ENCODE assay signal across 16 mouse cellular contexts in genomic region chr5:77267957-77268624, GRCm38 (mm10). TPM values are rescaled to one million over a fixed set of nuclear protein-coding genes. Genes with fewer than 3 reads are reported as not detected.
DNase-seq lines count a peak whose midpoint lies in the region; ATAC-seq and TF ChIP-seq lines count a peak whose summit lies in the region.
"Had no signal": no experiment of that assay in that cellular context is flagged by ENCODE, and none has a peak within 500 bp of the region (broad histone marks: within the 10 kb centered on the region; RNA-seq: fewer than 3 reads in every experiment).

No protein-coding gene starts in this region.

- 0 out of 2 replicates have a peak, but pooled peaks cover 5% of the 10 kb centered on the region for H3K4me1 ChIP-seq in heart, embryonic 11.5 days (ENCODE audit: control insufficient read depth, insufficient read depth, low read length)
- H3K4me1 ChIP-seq in lung, embryonic 14.5 days (ENCODE audit: insufficient read depth): peaks cover 6% of the 10 kb centered on the region; the same call in 1 of the 2 replicates
- H3K4me1 ChIP-seq in ES-Bruce4 (ENCODE audit: control insufficient read depth, insufficient read depth, low read length): no peaks in the 10 kb centered on the region
- peaks cover 9% of the 10 kb centered on the region; the same call in 1 of the 2 replicates for H3K4me1 ChIP-seq in embryonic facial prominence, embryonic 14.5 days (ENCODE audit: control insufficient read depth, insufficient read depth, low read length)

- ATAC-seq in heart, embryonic 11.5 days (replicated peaks; ENCODE audit: insufficient number of reproducible peaks, low FRiP score, low TSS enrichment): no peak
- ATAC-seq in lung, embryonic 14.5 days (ENCODE audit: insufficient read depth): no peak
- ATAC-seq in embryonic facial prominence, embryonic 14.5 days (ENCODE audit: low read depth): no peak
- ATAC-seq in granulocyte monocyte progenitor cell, adult 5-6 weeks (replicated peaks; ENCODE audit: poor library complexity, severe bottlenecking): no peak

- H3K4me3 ChIP-seq in heart, embryonic 11.5 days (ENCODE audit: low read depth, low read length): no peak overlapping the region
- H3K4me3 ChIP-seq in lung, embryonic 14.5 days (ENCODE audit: low read depth, low read length): no peak overlapping the region
- peak overlapping the region; percentile 61 for H3K4me3 ChIP-seq in ES-Bruce4 (ENCODE audit: low read depth, low read length)
- no peak overlapping the region for H3K4me3 ChIP-seq in embryonic facial prominence, embryonic 14.5 days (ENCODE audit: low read depth, low read length)

- intact Hi-C loops in heart, postnatal 14 days (cut with DNase I): no loop called here

- no peak for DNase-seq in heart, postnatal 14 days
- no peak for DNase-seq in lung, embryonic 14.5 days
- no peak for DNase-seq in lung, postnatal 25 days (ENCODE audit: low spot score)
- DNase-seq in embryonic facial prominence, embryonic 14.5 days (ENCODE audit: low spot score): no peak
- DNase-seq in gastrocnemius, adult 8-10 months (ENCODE audit: low spot score in 2 of 2): no peak
- DNase-seq: adrenal gland, postnatal 36 days; gastrocnemius, postnatal 25 days; kidney, adult 2 months; lung, adult 18-20 months; right cerebral cortex, postnatal 4 days had no signal

- H3K4me2 ChIP-seq in heart, embryonic 11.5 days: peak overlapping the region; percentile 69
- peak overlapping the region; percentile 77 for H3K4me2 ChIP-seq in lung, embryonic 14.5 days
- H3K4me2 ChIP-seq in embryonic facial prominence, embryonic 14.5 days (ENCODE audit: low read depth, low read length): peak overlapping the region; percentile 70; the same call in 1 of the 2 replicates

- 94% methylated on average over 30 of the region's 30 CpGs for WGBS in heart, embryonic 11.5 days (ENCODE audit: insufficient replicate concordance)
- WGBS in lung, embryonic 14.5 days: 91% methylated on average over 30 of the region's 30 CpGs
- WGBS in embryonic facial prominence, embryonic 14.5 days: 95% methylated on average over 30 of the region's 30 CpGs

- TF ChIP-seq POLR2A in ES-Bruce4 (IDR thresholded peaks at IDR 0.05; ENCODE audit: insufficient read depth, low read length): no peak

- no peaks in the 10 kb centered on the region for H3K27me3 ChIP-seq in heart, embryonic 11.5 days (ENCODE audit: control insufficient read depth, insufficient read depth, low read length)
- H3K27me3 ChIP-seq in lung, embryonic 14.5 days (ENCODE audit: insufficient read depth, low read length): no peaks in the 10 kb centered on the region
- no peaks in the 10 kb centered on the region for H3K27me3 ChIP-seq in ES-Bruce4 (ENCODE audit: control insufficient read depth, insufficient read depth, low read length, poor library complexity, severe bottlenecking)
- no peaks in the 10 kb centered on the region for H3K27me3 ChIP-seq in embryonic facial prominence, embryonic 14.5 days (replicated peaks; ENCODE audit: control insufficient read depth, insufficient read depth, low read length)

- no peak overlapping the region for H3K27ac ChIP-seq in heart, embryonic 11.5 days (ENCODE audit: low read depth, low read length)
- H3K27ac ChIP-seq in lung, embryonic 14.5 days (ENCODE audit: low read depth): no peak overlapping the region
- peak overlapping the region; percentile 43 for H3K27ac ChIP-seq in ES-Bruce4 (ENCODE audit: insufficient read depth, low read length)
- no peak overlapping the region for H3K27ac ChIP-seq in embryonic facial prominence, embryonic 14.5 days (replicated peaks; ENCODE audit: low read depth, low read length)

- no peak for TF ChIP-seq CTCF in lung, embryonic 14.5 days (IDR thresholded peaks at IDR 0.05; ENCODE audit: low read depth)
- no peak for TF ChIP-seq CTCF in ES-Bruce4 (IDR thresholded peaks at IDR 0.05; ENCODE audit: low read depth, low read length)

- no peak overlapping the region for H3K9ac ChIP-seq in heart, embryonic 11.5 days (ENCODE audit: low read depth, low read length)
- no peak overlapping the region for H3K9ac ChIP-seq in lung, embryonic 14.5 days
- H3K9ac ChIP-seq in ES-Bruce4 (ENCODE audit: low read depth, poor library complexity, severe bottlenecking): peak overlapping the region; percentile 99
- no peak overlapping the region for H3K9ac ChIP-seq in embryonic facial prominence, embryonic 14.5 days (ENCODE audit: low read depth, low read length)

- H3K36me3 ChIP-seq in heart, embryonic 11.5 days (ENCODE audit: control insufficient read depth, insufficient read depth, low read length): peaks cover 26% of the 10 kb centered on the region
- peaks cover 52% of the 10 kb centered on the region for H3K36me3 ChIP-seq in lung, embryonic 14.5 days (ENCODE audit: insufficient read depth)
- peaks cover 48% of the 10 kb centered on the region for H3K36me3 ChIP-seq in ES-Bruce4 (ENCODE audit: control insufficient read depth, insufficient read depth, low read length, poor library complexity, severe bottlenecking)
- peaks cover 49% of the 10 kb centered on the region for H3K36me3 ChIP-seq in embryonic facial prominence, embryonic 14.5 days (ENCODE audit: control insufficient read depth, insufficient read depth, low read length)

- H3K9me3 ChIP-seq in heart, embryonic 11.5 days (replicated peaks; ENCODE audit: control insufficient read depth, low read length): no peaks in the 10 kb centered on the region
- no peaks in the 10 kb centered on the region for H3K9me3 ChIP-seq in lung, embryonic 14.5 days (ENCODE audit: low read depth, low read length)
- H3K9me3 ChIP-seq in ES-Bruce4 (replicated peaks; ENCODE audit: control insufficient read depth, insufficient read depth, low read length, poor library complexity, severe bottlenecking): no peaks in the 10 kb centered on the region
- H3K9me3 ChIP-seq in embryonic facial prominence, embryonic 14.5 days (ENCODE audit: control insufficient read depth, low read length): no peaks in the 10 kb centered on the region

- TF ChIP-seq EP300 in ES-Bruce4 (IDR thresholded peaks at IDR 0.05; ENCODE audit: insufficient read depth, low read depth, low read length): no peak

RNA-seq across cellular contexts. Expression of gene Rest, which starts 2.8 kb away (rescaled TPM):
- polyA plus RNA-seq in heart, embryonic 11.5 days (2014; fragmentation: Nextera tagmentation; extraction: Ambion mirVana): 28.9 and 29.0 TPM in 2 replicates
- total RNA-seq in heart, postnatal 14 days (2021): 10 to 100 TPM; 17.4 to 18.1 TPM
- 42.6 and 43.5 TPM in 2 replicates for polyA plus RNA-seq in lung, embryonic 14.5 days (2014; fragmentation: Nextera tagmentation; extraction: Ambion mirVana)
- 106 and 115 TPM in 2 replicates for polyA plus RNA-seq in ES-Bruce4 (2011; ENCODE audit: insufficient read depth, insufficient read length, low read depth, missing spikeins)
- 35.8 and 40.4 TPM in 2 replicates for polyA plus RNA-seq in embryonic facial prominence, embryonic 14.5 days (2014; fragmentation: Nextera tagmentation; extraction: Ambion mirVana)
- 21.4 and 29.5 TPM in 2 replicates for total RNA-seq in granulocyte monocyte progenitor cell, adult 5-6 weeks (2014; fragmentation: Nextera tagmentation)
- 46.3 and 49.3 TPM in 2 replicates for total RNA-seq in granulocyte monocyte progenitor cell, adult 5-6 weeks (2017)
- total RNA-seq in gastrocnemius, adult 8-10 months (2022): 10 to 100 TPM in 1 of 4 experiments, 1 to 10 TPM in 3; 8.3 to 10.2 (median 9.2) TPM

RNA-seq across cellular contexts. Expression of gene Noa1, which starts 41.8 kb away (rescaled TPM):
- polyA plus RNA-seq in heart, embryonic 11.5 days (2014; fragmentation: Nextera tagmentation; extraction: Ambion mirVana): 20.3 and 21.1 TPM in 2 replicates
- total RNA-seq in heart, postnatal 14 days (2021): 10 to 100 TPM; 18.0 to 21.0 TPM
- 27.4 and 29.8 TPM in 2 replicates for polyA plus RNA-seq in lung, embryonic 14.5 days (2014; fragmentation: Nextera tagmentation; extraction: Ambion mirVana)
- polyA plus RNA-seq in ES-Bruce4 (2011; ENCODE audit: insufficient read depth, insufficient read length, low read depth, missing spikeins): 17.0 and 22.5 TPM in 2 replicates
- polyA plus RNA-seq in embryonic facial prominence, embryonic 14.5 days (2014; fragmentation: Nextera tagmentation; extraction: Ambion mirVana): 25.6 and 25.7 TPM in 2 replicates
- total RNA-seq in granulocyte monocyte progenitor cell, adult 5-6 weeks (2014; fragmentation: Nextera tagmentation): 46.2 and 54.2 TPM in 2 replicates
- 8.8 and 16.5 TPM in 2 replicates for total RNA-seq in granulocyte monocyte progenitor cell, adult 5-6 weeks (2017)
- total RNA-seq in gastrocnemius, adult 8-10 months (2022): 10 to 100 TPM; 14.3 to 17.1 (median 15.8) TPM

RNA-seq across cellular contexts. Expression of gene Polr2b, which starts 41.9 kb away (rescaled TPM):
- 46.0 and 52.0 TPM in 2 replicates for polyA plus RNA-seq in heart, embryonic 11.5 days (2014; fragmentation: Nextera tagmentation; extraction: Ambion mirVana)
- total RNA-seq in heart, postnatal 14 days (2021): 10 to 100 TPM; 31.5 to 31.8 TPM
- 73.2 and 74.6 TPM in 2 replicates for polyA plus RNA-seq in lung, embryonic 14.5 days (2014; fragmentation: Nextera tagmentation; extraction: Ambion mirVana)
- 238 and 257 TPM in 2 replicates for polyA plus RNA-seq in ES-Bruce4 (2011; ENCODE audit: insufficient read depth, insufficient read length, low read depth, missing spikeins)
- polyA plus RNA-seq in embryonic facial prominence, embryonic 14.5 days (2014; fragmentation: Nextera tagmentation; extraction: Ambion mirVana): 53.9 and 62.1 TPM in 2 replicates
- 61.4 and 71.7 TPM in 2 replicates for total RNA-seq in granulocyte monocyte progenitor cell, adult 5-6 weeks (2014; fragmentation: Nextera tagmentation)
- total RNA-seq in granulocyte monocyte progenitor cell, adult 5-6 weeks (2017): 136 and 140 TPM in 2 replicates
- 10 to 100 TPM; 25.5 to 29.7 (median 25.7) TPM for total RNA-seq in gastrocnemius, adult 8-10 months (2022)

RNA-seq across cellular contexts. Expression of gene Spink2, which starts 56.8 kb away (rescaled TPM):
- 7.3 and 9.1 TPM in 2 replicates for polyA plus RNA-seq in heart, embryonic 11.5 days (2014; fragmentation: Nextera tagmentation; extraction: Ambion mirVana)
- under 1 TPM in 1 of 2 experiments, not detected in 1; 0.37 TPM for total RNA-seq in heart, postnatal 14 days (2021)
- 0.32 and 1.3 TPM in 2 replicates for polyA plus RNA-seq in lung, embryonic 14.5 days (2014; fragmentation: Nextera tagmentation; extraction: Ambion mirVana)
- not detected in 2 replicates for polyA plus RNA-seq in ES-Bruce4 (2011; ENCODE audit: insufficient read depth, insufficient read length, low read depth, missing spikeins)
- polyA plus RNA-seq in embryonic facial prominence, embryonic 14.5 days (2014; fragmentation: Nextera tagmentation; extraction: Ambion mirVana): 3.9 and 4.7 TPM in 2 replicates
- total RNA-seq in granulocyte monocyte progenitor cell, adult 5-6 weeks (2014; fragmentation: Nextera tagmentation): not detected in 2 replicates
- total RNA-seq in granulocyte monocyte progenitor cell, adult 5-6 weeks (2017): not detected in 2 replicates
- total RNA-seq in gastrocnemius, adult 8-10 months (2022): not detected
- total RNA-seq: common myeloid progenitor, adult 5-6 weeks; gastrocnemius, postnatal 25 days; left cerebral cortex, adult 18-20 months had no signal
- polyA plus RNA-seq: C2C12 had no signal
